In genomic region chr16:18392469-18393426, GRCm38 (mm10) we compare ENCODE assay signal across 8 mouse cellular contexts. TPM values are rescaled to one million over a fixed set of nuclear protein-coding genes. Genes with fewer than 3 reads are reported as not detected.
A peak's percentile ranks its signal among the peaks of the same experiment; 100 is the strongest.
DNase-seq lines count a peak whose midpoint lies in the region; ATAC-seq and TF ChIP-seq lines count a peak whose summit lies in the region.

No protein-coding gene starts in this region.

- no peaks in the 10 kb centered on the region for H3K27me3 ChIP-seq in heart, embryonic 14.5 days (ENCODE audit: control insufficient read depth, insufficient read depth, low read length)
- no peaks in the 10 kb centered on the region for H3K27me3 ChIP-seq in kidney, postnatal 0 days (ENCODE audit: insufficient read depth, low read length)
- H3K27me3 ChIP-seq in liver, embryonic 16.5 days (ENCODE audit: control insufficient read depth, insufficient read depth, low read depth, low read length), result no peaks in the 10 kb centered on the region
- no peaks in the 10 kb centered on the region for H3K27me3 ChIP-seq in neural tube, embryonic 11.5 days (ENCODE audit: control insufficient read depth, insufficient read depth, low read length)
- no peaks in the 10 kb centered on the region for H3K27me3 ChIP-seq in testis, adult 2 months (ENCODE audit: control insufficient read depth, insufficient read depth, low read length)

- no peaks in the 10 kb centered on the region for H3K9me3 ChIP-seq in heart, embryonic 14.5 days (ENCODE audit: control insufficient read depth, low read length)
- no peaks in the 10 kb centered on the region for H3K9me3 ChIP-seq in kidney, postnatal 0 days (replicated peaks; ENCODE audit: low read length)
- H3K9me3 ChIP-seq in liver, embryonic 16.5 days (replicated peaks; ENCODE audit: control insufficient read depth, low read length), result no peaks in the 10 kb centered on the region
- H3K9me3 ChIP-seq in neural tube, embryonic 11.5 days (ENCODE audit: control insufficient read depth, low read length), result no peaks in the 10 kb centered on the region

- no peak for TF ChIP-seq POLR2A in bone marrow macrophage, adult 2 months (IDR thresholded peaks at IDR 0.05; ENCODE audit: borderline replicate concordance, low read depth, low read length)
- peak; percentile 35; the same call in 1 of the 2 replicates for TF ChIP-seq POLR2A in testis, adult 2 months (IDR thresholded peaks at IDR 0.05; ENCODE audit: control insufficient read depth, low read depth, low read length)

- H3K4me2 ChIP-seq in heart, embryonic 14.5 days (ENCODE audit: low read length), result peak overlapping the region; percentile 99
- H3K4me2 ChIP-seq in kidney, postnatal 0 days (ENCODE audit: low read length), result peak overlapping the region; percentile 100
- H3K4me2 ChIP-seq in liver, embryonic 16.5 days (ENCODE audit: low read depth, low read length), result peak overlapping the region; percentile 93
- H3K4me2 ChIP-seq in neural tube, embryonic 11.5 days (ENCODE audit: low read depth), result peak overlapping the region; percentile 95

- peak overlapping the region; percentile 73 for H3K4me3 ChIP-seq in bone marrow macrophage, adult 2 months (ENCODE audit: insufficient read depth, low read length)
- peak overlapping the region; percentile 63 to 71 for H3K4me3 ChIP-seq in heart, embryonic 14.5 days (ENCODE audit: control insufficient read depth in 1 of 2, insufficient read depth in 1 of 2, low read depth in 1 of 2, low read length in 2 of 2)
- H3K4me3 ChIP-seq in kidney, postnatal 0 days (replicated peaks; ENCODE audit: low read depth, low read length), result peak overlapping the region; percentile 67
- H3K4me3 ChIP-seq in liver, embryonic 16.5 days (ENCODE audit: low read depth, low read length), result peak overlapping the region; percentile 78
- peak overlapping the region; percentile 87 for H3K4me3 ChIP-seq in neural tube, embryonic 11.5 days (ENCODE audit: low read depth, low read length)
- peak overlapping the region; percentile 83 for H3K4me3 ChIP-seq in testis, adult 2 months (ENCODE audit: control insufficient read depth, low read depth, low read length)

- H3K27ac ChIP-seq in bone marrow macrophage, adult 2 months (ENCODE audit: insufficient read depth, low read depth, low read length), result no peak overlapping the region
- peak overlapping the region; percentile 68 to 91 for H3K27ac ChIP-seq in heart, embryonic 14.5 days (replicated peaks in 1 of 2; ENCODE audit: control insufficient read depth in 1 of 2, insufficient read depth in 1 of 2, low read depth in 2 of 2, low read length in 2 of 2)
- peak overlapping the region; percentile 77 for H3K27ac ChIP-seq in kidney, postnatal 0 days
- peak overlapping the region; percentile 66 for H3K27ac ChIP-seq in liver, embryonic 16.5 days (ENCODE audit: low read length)
- H3K27ac ChIP-seq in neural tube, embryonic 11.5 days (ENCODE audit: low read depth, low read length), result peak overlapping the region; percentile 91
- peak overlapping the region; percentile 56 for H3K27ac ChIP-seq in testis, adult 2 months (ENCODE audit: control insufficient read depth, insufficient read depth, low read depth, low read length)

- peaks cover 21% of the 10 kb centered on the region for H3K4me1 ChIP-seq in bone marrow macrophage, adult 2 months (ENCODE audit: control insufficient read depth, insufficient read depth, low read length)
- peaks cover 42 to 57% of the 10 kb centered on the region in 2 experiments for H3K4me1 ChIP-seq in heart, embryonic 14.5 days (ENCODE audit: control insufficient read depth in 2 of 2, insufficient read depth in 2 of 2, low read length in 2 of 2)
- H3K4me1 ChIP-seq in kidney, postnatal 0 days (replicated peaks; ENCODE audit: insufficient read depth, low read length), result peaks cover 32% of the 10 kb centered on the region
- H3K4me1 ChIP-seq in liver, embryonic 16.5 days (ENCODE audit: control insufficient read depth, low read depth, low read length), result peaks cover 55% of the 10 kb centered on the region
- H3K4me1 ChIP-seq in neural tube, embryonic 11.5 days (ENCODE audit: control insufficient read depth, insufficient read depth, low read length), result peaks cover 46% of the 10 kb centered on the region
- H3K4me1 ChIP-seq in testis, adult 2 months (ENCODE audit: control insufficient read depth, insufficient read depth, low read length), result peaks cover 8% of the 10 kb centered on the region

- peaks cover 9% of the 10 kb centered on the region for H3K36me3 ChIP-seq in heart, embryonic 14.5 days (ENCODE audit: control insufficient read depth, insufficient read depth, low read length)
- H3K36me3 ChIP-seq in kidney, postnatal 0 days (ENCODE audit: insufficient read depth, low read length), result peaks cover 11% of the 10 kb centered on the region; the same call in 1 of the 2 replicates
- H3K36me3 ChIP-seq in liver, embryonic 16.5 days (ENCODE audit: control insufficient read depth, insufficient read depth), result no peaks in the 10 kb centered on the region
- peaks cover 6% of the 10 kb centered on the region for H3K36me3 ChIP-seq in neural tube, embryonic 11.5 days (ENCODE audit: control insufficient read depth, insufficient read depth, low read length)
- H3K36me3 ChIP-seq in testis, adult 2 months (ENCODE audit: control insufficient read depth, insufficient read depth, low read length), result no peaks in the 10 kb centered on the region

- peak; percentile 81 for DNase-seq in CD4-positive, CD25-positive, alpha-beta regulatory T cell, adult 2 months (ENCODE audit: low read depth, low spot score)
- DNase-seq in kidney, postnatal 0 days (ENCODE audit: low spot score), result peak; percentile 91
- DNase-seq in neural tube, embryonic 11.5 days (ENCODE audit: low spot score), result peak; percentile 91

- peak; percentile 90 for ATAC-seq in erythroblast, adult 5-6 weeks (replicated peaks; ENCODE audit: low FRiP score, poor library complexity, severe bottlenecking)
- ATAC-seq in heart, embryonic 14.5 days (ENCODE audit: insufficient number of reproducible peaks, insufficient read depth, low FRiP score, low read depth), result peak; percentile 68
- peak; percentile 82 for ATAC-seq in kidney, postnatal 0 days (replicated peaks; ENCODE audit: low FRiP score, low read depth)
- peak; percentile 90 for ATAC-seq in liver, embryonic 16.5 days (ENCODE audit: low read depth)
- peak; percentile 77 for ATAC-seq in neural tube, embryonic 11.5 days (ENCODE audit: insufficient read depth, low FRiP score, low TSS enrichment)

- TF ChIP-seq CTCF in bone marrow macrophage, adult 2 months (IDR thresholded peaks at IDR 0.05; ENCODE audit: low read depth, low read length), result no peak
- peak; percentile 71 for TF ChIP-seq CTCF in kidney, postnatal 0 days (IDR thresholded peaks at IDR 0.05; ENCODE audit: low read depth)
- TF ChIP-seq CTCF in testis, adult 2 months (IDR thresholded peaks at IDR 0.05; ENCODE audit: control insufficient read depth, insufficient read depth, insufficient replicate concordance, low read depth, low read length), result peak; percentile 30; the same call in 1 of the 2 replicates

- under 1% methylated on average over 63 of the region's 63 CpGs for WGBS in heart, embryonic 14.5 days
- under 1% methylated on average over 60 of the region's 63 CpGs for WGBS in kidney, postnatal 0 days
- WGBS in liver, embryonic 16.5 days (ENCODE audit: insufficient replicate concordance), result under 1% methylated on average over 63 of the region's 63 CpGs
- under 1% methylated on average over 63 of the region's 63 CpGs for WGBS in neural tube, embryonic 11.5 days

- peak overlapping the region; percentile 92 for H3K9ac ChIP-seq in heart, embryonic 14.5 days (ENCODE audit: low read length)
- peak overlapping the region; percentile 80 for H3K9ac ChIP-seq in kidney, postnatal 0 days (ENCODE audit: low read depth, low read length)
- H3K9ac ChIP-seq in liver, embryonic 16.5 days (ENCODE audit: low read depth, low read length), result peak overlapping the region; percentile 77
- peak overlapping the region; percentile 96 for H3K9ac ChIP-seq in neural tube, embryonic 11.5 days (ENCODE audit: low read length)

RNA-seq across cellular contexts. Expression of gene Txnrd2, which starts 33.4 kb away (rescaled TPM):
- 23.4 and 26.3 TPM in 2 replicates for polyA plus RNA-seq in bone marrow macrophage, adult 2 months (2012; ENCODE audit: insufficient read depth, insufficient read length, missing spikeins)
- 274 and 358 TPM in 2 replicates for total RNA-seq in erythroblast, adult 5-6 weeks (2015; ENCODE audit: low replicate concordance)
- 493 and 499 TPM in 2 replicates for total RNA-seq in erythroblast, adult 5-6 weeks (2017; ENCODE audit: low replicate concordance)
- 34.0 and 34.7 TPM in 2 replicates for polyA plus RNA-seq in heart, embryonic 14.5 days (2014; fragmentation: Nextera tagmentation; extraction: Ambion mirVana)
- polyA plus RNA-seq in kidney, postnatal 0 days (2015; fragmentation: Nextera tagmentation; extraction: Ambion mirVana), result 29.8 and 30.6 TPM in 2 replicates
- polyA plus RNA-seq in liver, embryonic 16.5 days (2015; fragmentation: Nextera tagmentation; extraction: Ambion mirVana), result 98.3 and 106 TPM in 2 replicates
- 20.4 TPM in 2 replicates for polyA plus RNA-seq in neural tube, embryonic 11.5 days (2014; fragmentation: Nextera tagmentation; extraction: Ambion mirVana)
- polyA plus RNA-seq in testis, adult 2 months (2012; rRNA removed), result 4.3 and 4.5 TPM in 2 replicates

RNA-seq across cellular contexts. Expression of gene Comt, which starts 33.9 kb away (rescaled TPM):
- polyA plus RNA-seq in bone marrow macrophage, adult 2 months (2012; ENCODE audit: insufficient read depth, insufficient read length, missing spikeins), result 93.3 and 99.6 TPM in 2 replicates
- 27.9 and 29.9 TPM in 2 replicates for total RNA-seq in erythroblast, adult 5-6 weeks (2015; ENCODE audit: low replicate concordance)
- total RNA-seq in erythroblast, adult 5-6 weeks (2017; ENCODE audit: low replicate concordance), result 26.8 and 29.1 TPM in 2 replicates
- 110 and 112 TPM in 2 replicates for polyA plus RNA-seq in heart, embryonic 14.5 days (2014; fragmentation: Nextera tagmentation; extraction: Ambion mirVana)
- 107 and 123 TPM in 2 replicates for polyA plus RNA-seq in kidney, postnatal 0 days (2015; fragmentation: Nextera tagmentation; extraction: Ambion mirVana)
- 85.1 and 86.9 TPM in 2 replicates for polyA plus RNA-seq in liver, embryonic 16.5 days (2015; fragmentation: Nextera tagmentation; extraction: Ambion mirVana)
- 60.8 and 64.0 TPM in 2 replicates for polyA plus RNA-seq in neural tube, embryonic 11.5 days (2014; fragmentation: Nextera tagmentation; extraction: Ambion mirVana)
- 12.2 and 20.1 TPM in 2 replicates for polyA plus RNA-seq in testis, adult 2 months (2012; rRNA removed)

RNA-seq across cellular contexts. Expression of gene Arvcf, which starts 44.8 kb away (rescaled TPM):
- polyA plus RNA-seq in bone marrow macrophage, adult 2 months (2012; ENCODE audit: insufficient read depth, insufficient read length, missing spikeins), result 1.8 and 3.5 TPM in 2 replicates
- total RNA-seq in erythroblast, adult 5-6 weeks (2015; ENCODE audit: low replicate concordance), result 1.5 and 2.7 TPM in 2 replicates
- total RNA-seq in erythroblast, adult 5-6 weeks (2017; ENCODE audit: low replicate concordance), result 8.7 TPM in 1 of 2 replicates, not detected in the other
- polyA plus RNA-seq in heart, embryonic 14.5 days (2014; fragmentation: Nextera tagmentation; extraction: Ambion mirVana), result 31.8 and 32.3 TPM in 2 replicates
- 20.0 and 20.6 TPM in 2 replicates for polyA plus RNA-seq in kidney, postnatal 0 days (2015; fragmentation: Nextera tagmentation; extraction: Ambion mirVana)
- 8.3 and 8.6 TPM in 2 replicates for polyA plus RNA-seq in liver, embryonic 16.5 days (2015; fragmentation: Nextera tagmentation; extraction: Ambion mirVana)
- 81.6 and 82.2 TPM in 2 replicates for polyA plus RNA-seq in neural tube, embryonic 11.5 days (2014; fragmentation: Nextera tagmentation; extraction: Ambion mirVana)
- polyA plus RNA-seq in testis, adult 2 months (2012; rRNA removed), result 7.8 and 10.9 TPM in 2 replicates

RNA-seq across cellular contexts. Expression of gene Tango2, which starts 44.8 kb away (rescaled TPM):
- polyA plus RNA-seq in bone marrow macrophage, adult 2 months (2012; ENCODE audit: insufficient read depth, insufficient read length, missing spikeins), result 26.3 and 33.0 TPM in 2 replicates
- total RNA-seq in erythroblast, adult 5-6 weeks (2015; ENCODE audit: low replicate concordance), result 8.8 and 26.9 TPM in 2 replicates
- total RNA-seq in erythroblast, adult 5-6 weeks (2017; ENCODE audit: low replicate concordance), result 8.8 and 12.1 TPM in 2 replicates
- 65.0 and 67.9 TPM in 2 replicates for polyA plus RNA-seq in heart, embryonic 14.5 days (2014; fragmentation: Nextera tagmentation; extraction: Ambion mirVana)
- polyA plus RNA-seq in kidney, postnatal 0 days (2015; fragmentation: Nextera tagmentation; extraction: Ambion mirVana), result 28.3 and 31.6 TPM in 2 replicates
- 52.1 and 54.7 TPM in 2 replicates for polyA plus RNA-seq in liver, embryonic 16.5 days (2015; fragmentation: Nextera tagmentation; extraction: Ambion mirVana)
- 43.4 and 49.8 TPM in 2 replicates for polyA plus RNA-seq in neural tube, embryonic 11.5 days (2014; fragmentation: Nextera tagmentation; extraction: Ambion mirVana)
- polyA plus RNA-seq in testis, adult 2 months (2012; rRNA removed), result 10.9 and 11.6 TPM in 2 replicates
